Comparison of ENCODE assay signal across 16 mouse cellular contexts in the genomic region with DNA sequence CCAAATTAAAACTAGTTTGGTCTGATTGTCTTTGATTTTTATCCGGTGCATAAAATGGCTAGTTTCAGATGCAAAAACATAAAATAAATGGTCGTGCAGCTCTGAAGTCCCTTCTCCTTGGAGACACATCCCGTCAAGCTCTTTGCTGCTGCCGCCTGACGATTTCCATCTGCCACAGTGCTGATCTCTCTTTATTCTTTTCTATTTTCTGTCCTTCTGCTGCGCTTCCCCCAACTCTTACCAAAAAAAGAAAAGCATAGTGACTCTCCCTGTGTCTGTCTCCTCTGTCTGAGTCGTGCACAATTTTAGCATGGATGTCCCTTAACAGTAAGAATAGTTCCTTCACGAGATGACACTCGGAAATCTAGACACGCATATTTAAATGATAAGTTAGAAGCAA.
A peak's percentile ranks its signal among the peaks of the same experiment; 100 is the strongest.
DNase-seq lines count a peak whose midpoint lies in the region; ATAC-seq and TF ChIP-seq lines count a peak whose summit lies in the region.
"Had no signal": no experiment of that assay in that cellular context is flagged by ENCODE, and none has a peak within 500 bp of the region (broad histone marks: within the 10 kb centered on the region; RNA-seq: fewer than 3 reads in every experiment).

No protein-coding gene starts in this region.

- no peaks in the 10 kb centered on the region for H3K9me3 ChIP-seq in kidney, embryonic 16.5 days (ENCODE audit: low read length)
- H3K9me3 ChIP-seq: liver, embryonic 15.5 days had no signal

- DNase-seq in kidney, adult 2 months: no peak
- peak; percentile 58 to 67 for DNase-seq in left cerebral cortex, postnatal 14 days (ENCODE audit: low spot score in 2 of 2)
- no peak for DNase-seq in left cerebral cortex, adult 11 months (ENCODE audit: low spot score)
- DNase-seq in left cerebral cortex, postnatal 36 days (ENCODE audit: low spot score in 2 of 2): peak; percentile 32 to 47
- peak; percentile 25 for DNase-seq in lung, postnatal 36 days
- no peak for DNase-seq in gastrocnemius, adult 8-10 months (ENCODE audit: low spot score in 2 of 2)
- DNase-seq in cerebellum, adult 9-11 months: no peak
- DNase-seq: adrenal gland, postnatal 25 days; heart, adult 18-20 months; layer of hippocampus, postnatal 36 days; thymus, adult 18-20 months had no signal

- TF ChIP-seq CTCF in kidney, adult 2 months (conservative IDR thresholded peaks at IDR 0.05; ENCODE audit: insufficient read depth, insufficient read length, low read depth, low read length): no peak

- no peak overlapping the region for H3K4me3 ChIP-seq in kidney, embryonic 16.5 days (ENCODE audit: low read length)
- no peak overlapping the region for H3K4me3 ChIP-seq in kidney, adult 2 months (ENCODE audit: insufficient read depth, low read depth, low read length)
- H3K4me3 ChIP-seq: limb, embryonic 13.5 days; liver, embryonic 15.5 days had no signal

- H3K27ac ChIP-seq in kidney, embryonic 16.5 days (ENCODE audit: low read length): no peak overlapping the region
- H3K27ac ChIP-seq in kidney, adult 2 months (ENCODE audit: insufficient read depth, low read depth, low read length): no peak overlapping the region
- H3K27ac ChIP-seq: hindbrain, postnatal 0 days; limb, embryonic 13.5 days; liver, embryonic 15.5 days had no signal

- WGBS in kidney, embryonic 16.5 days: 69% methylated on average over 10 of the region's 10 CpGs
- WGBS in kidney, adult 2 months: 63% methylated on average over 10 of the region's 10 CpGs

- H3K36me3 ChIP-seq in kidney, embryonic 16.5 days (ENCODE audit: insufficient read depth, low read length): no peaks in the 10 kb centered on the region
- H3K36me3 ChIP-seq in kidney, adult 2 months (ENCODE audit: control insufficient read depth, insufficient read depth, low read length): no peaks in the 10 kb centered on the region
- H3K36me3 ChIP-seq: limb, embryonic 13.5 days; liver, embryonic 15.5 days had no signal

- TF ChIP-seq POLR2A in kidney, adult 2 months (IDR thresholded peaks at IDR 0.05; ENCODE audit: low read depth, low read length): no peak

- no peaks in the 10 kb centered on the region for H3K27me3 ChIP-seq in kidney, embryonic 16.5 days (ENCODE audit: insufficient read depth, low read length)
- H3K27me3 ChIP-seq in kidney, adult 2 months (replicated peaks; ENCODE audit: control insufficient read depth, insufficient read depth, low read length): no peaks in the 10 kb centered on the region
- H3K27me3 ChIP-seq: limb, embryonic 13.5 days; liver, embryonic 15.5 days; Patski had no signal

- 0 out of 2 replicates have a peak, but pooled peaks have one; percentile 31 for ATAC-seq in kidney, embryonic 16.5 days (ENCODE audit: low FRiP score, low TSS enrichment)
- ATAC-seq: hindbrain, postnatal 0 days; Patski had no signal

- H3K4me2 ChIP-seq in kidney, embryonic 16.5 days (replicated peaks; ENCODE audit: low read depth, low read length): no peak overlapping the region
- H3K4me2 ChIP-seq: limb, embryonic 13.5 days; liver, embryonic 15.5 days had no signal

- H3K9ac ChIP-seq in kidney, embryonic 16.5 days (replicated peaks; ENCODE audit: low read length): no peak overlapping the region
- H3K9ac ChIP-seq: limb, embryonic 13.5 days; liver, embryonic 15.5 days had no signal

- no peaks in the 10 kb centered on the region for H3K4me1 ChIP-seq in kidney, embryonic 16.5 days (ENCODE audit: insufficient read depth, low read length)
- no peaks in the 10 kb centered on the region for H3K4me1 ChIP-seq in kidney, adult 2 months (ENCODE audit: control insufficient read depth, insufficient read depth, low read length)
- H3K4me1 ChIP-seq: limb, embryonic 13.5 days; liver, embryonic 15.5 days had no signal

- intact Hi-C loops in left cerebral cortex, postnatal 14 days (cut with DNase I): loop anchor here (10.0 kb wide), 1 partner anchor 144 kb away; no protein-coding TSS in a partner anchor
- intact Hi-C loops in left cerebral cortex, postnatal 36 days (cut with DNase I): loop anchor here (5.0 to 10.0 kb wide), 3 partner anchors 66 to 144 kb away; no protein-coding TSS in a partner anchor

Comparison
In these comparisons a context has a peak if more than half of its experiments do, and no peak if none do; other contexts are left out.
1. DNase-seq: peak in left cerebral cortex, postnatal 14 days (2 of 2), left cerebral cortex, postnatal 36 days (2 of 2) and lung, postnatal 36 days (single experiment); none in kidney, adult 2 months (single experiment), left cerebral cortex, adult 11 months (single experiment), gastrocnemius, adult 8-10 months (0 of 2) and cerebellum, adult 9-11 months (single experiment).